Mouse (Mus musculus): ENCODE measurements at regions not wholly inside any gene's neighbourhood (a gene's known extent, or its start where the extent isn't known, plus 50 kb on each side); places are given as distances from the start of the nearest gene placed in this dataset.

- 79% methylated on average over 4 of the region's 4 CpGs for WGBS
These were observed 189.0 kb downstream of the Ttll7 start for GRCm38 (mm10) chr3:147041201-147041600.

GRCm38 (mm10) chr3:147042911-147043310, 190.7 kb downstream of the Ttll7 start:
- TF ChIP-seq POLR2A (IDR thresholded peaks at IDR 0.05; ENCODE audit: borderline replicate concordance, control insufficient read depth, low read depth, low read length): no peak
- no peak for TF ChIP-seq CTCF (IDR thresholded peaks at IDR 0.05; ENCODE audit: control insufficient read depth, insufficient read depth, low read length)
- Histone ChIP-seq H3K4me3 (replicated peaks; ENCODE audit: control insufficient read depth, low read depth, low read length) (no peak overlapping the region), H3K27ac (ENCODE audit: control insufficient read depth, insufficient read depth, low read depth, low read length, poor library complexity) (no peak overlapping the region), H3K4me1 (ENCODE audit: control insufficient read depth, insufficient read depth, low read length) (no peaks in the 10 kb centered on the region)
- WGBS: 67% methylated on average over 3 of the region's 3 CpGs

More at GRCm38 (mm10) chr3:147041201-147041600, 189.0 kb downstream of the Ttll7 start:
- H3K4me3 ChIP-seq (replicated peaks; ENCODE audit: control insufficient read depth, low read depth, low read length): no peak overlapping the region
- TF ChIP-seq POLR2A (IDR thresholded peaks at IDR 0.05; ENCODE audit: borderline replicate concordance, control insufficient read depth, low read depth, low read length): no peak
- no peak for TF ChIP-seq CTCF (IDR thresholded peaks at IDR 0.05; ENCODE audit: control insufficient read depth, insufficient read depth, low read length)
- no peak overlapping the region for H3K27ac ChIP-seq (ENCODE audit: control insufficient read depth, insufficient read depth, low read depth, low read length, poor library complexity)
- no peaks in the 10 kb centered on the region for H3K4me1 ChIP-seq (ENCODE audit: control insufficient read depth, insufficient read depth, low read length)

GRCm38 (mm10) chr3:147046634-147047033, 194.5 kb downstream of the Ttll7 start:
- WGBS: 70% methylated on average over 2 of the region's 2 CpGs
- TF ChIP-seq POLR2A (IDR thresholded peaks at IDR 0.05; ENCODE audit: borderline replicate concordance, control insufficient read depth, low read depth, low read length) (no peak), CTCF (IDR thresholded peaks at IDR 0.05; ENCODE audit: control insufficient read depth, insufficient read depth, low read length) (no peak)
- Histone ChIP-seq H3K27ac (ENCODE audit: control insufficient read depth, insufficient read depth, low read depth, low read length, poor library complexity) (no peak overlapping the region), H3K4me1 (ENCODE audit: control insufficient read depth, insufficient read depth, low read length) (no peaks in the 10 kb centered on the region), H3K4me3 (replicated peaks; ENCODE audit: control insufficient read depth, low read depth, low read length) (no peak overlapping the region)

- whole genome bisulfite sequencing: 27% methylated on average over 8 of the region's 8 CpGs
- Histone ChIP-seq H3K4me3 (replicated peaks; ENCODE audit: control insufficient read depth, low read depth, low read length) (no peak overlapping the region), H3K27ac (ENCODE audit: control insufficient read depth, insufficient read depth, low read depth, low read length, poor library complexity) (no peak overlapping the region), H3K4me1 (ENCODE audit: control insufficient read depth, insufficient read depth, low read length) (no peaks in the 10 kb centered on the region)
- TF ChIP-seq POLR2A (IDR thresholded peaks at IDR 0.05; ENCODE audit: borderline replicate concordance, control insufficient read depth, low read depth, low read length) (no peak), CTCF (IDR thresholded peaks at IDR 0.05; ENCODE audit: control insufficient read depth, insufficient read depth, low read length) (no peak)
These were observed 202.1 kb downstream of the Ttll7 start for GRCm38 (mm10) chr3:147054157-147054838.

- no peak for TF ChIP-seq POLR2A (IDR thresholded peaks at IDR 0.05; ENCODE audit: borderline replicate concordance, control insufficient read depth, low read depth, low read length)
- TF ChIP-seq CTCF (IDR thresholded peaks at IDR 0.05; ENCODE audit: control insufficient read depth, insufficient read depth, low read length): no peak
- WGBS: 80% methylated on average over 3 of the region's 3 CpGs
- H3K4me3 ChIP-seq (replicated peaks; ENCODE audit: control insufficient read depth, low read depth, low read length): no peak overlapping the region
- no peak overlapping the region for H3K27ac ChIP-seq (ENCODE audit: control insufficient read depth, insufficient read depth, low read depth, low read length, poor library complexity)
- no peaks in the 10 kb centered on the region for H3K4me1 ChIP-seq (ENCODE audit: control insufficient read depth, insufficient read depth, low read length)
These were observed 205.7 kb downstream of the Ttll7 start for GRCm38 (mm10) chr3:147057874-147058273.

- no peak overlapping the region for H3K27ac ChIP-seq (ENCODE audit: control insufficient read depth, insufficient read depth, low read depth, low read length, poor library complexity)
- 46% methylated on average over 8 of the region's 8 CpGs for WGBS
- H3K4me1 ChIP-seq (ENCODE audit: control insufficient read depth, insufficient read depth, low read length): no peaks in the 10 kb centered on the region; the same call in 1 of the 2 replicates
- TF ChIP-seq CTCF (IDR thresholded peaks at IDR 0.05; ENCODE audit: control insufficient read depth, insufficient read depth, low read length) (no peak), POLR2A (IDR thresholded peaks at IDR 0.05; ENCODE audit: borderline replicate concordance, control insufficient read depth, low read depth, low read length) (no peak)
- no peak overlapping the region for H3K4me3 ChIP-seq (replicated peaks; ENCODE audit: control insufficient read depth, low read depth, low read length)
These were observed 208.5 kb downstream of the Ttll7 start for GRCm38 (mm10) chr3:147060659-147061058.

GRCm38 (mm10) chr3:147062451-147062850, 210.3 kb downstream of the Ttll7 start:
- Histone ChIP-seq H3K27ac (ENCODE audit: control insufficient read depth, insufficient read depth, low read depth, low read length, poor library complexity) (no peak overlapping the region), H3K4me3 (replicated peaks; ENCODE audit: control insufficient read depth, low read depth, low read length) (no peak overlapping the region), H3K4me1 (ENCODE audit: control insufficient read depth, insufficient read depth, low read length) (no peaks in the 10 kb centered on the region; the same call in 1 of the 2 replicates)
- TF ChIP-seq POLR2A (IDR thresholded peaks at IDR 0.05; ENCODE audit: borderline replicate concordance, control insufficient read depth, low read depth, low read length) (no peak), CTCF (IDR thresholded peaks at IDR 0.05; ENCODE audit: control insufficient read depth, insufficient read depth, low read length) (no peak)
- WGBS: 84% methylated on average over 7 of the region's 7 CpGs

GRCm38 (mm10) chr3:147063578-147064442, 211.6 kb downstream of the Ttll7 start:
- Histone ChIP-seq H3K27ac (ENCODE audit: control insufficient read depth, insufficient read depth, low read depth, low read length, poor library complexity) (no peak overlapping the region), H3K4me3 (replicated peaks; ENCODE audit: control insufficient read depth, low read depth, low read length) (no peak overlapping the region), H3K4me1 (ENCODE audit: control insufficient read depth, insufficient read depth, low read length) (no peaks in the 10 kb centered on the region; the same call in 1 of the 2 replicates)
- TF ChIP-seq POLR2A (IDR thresholded peaks at IDR 0.05; ENCODE audit: borderline replicate concordance, control insufficient read depth, low read depth, low read length): no peak
- TF ChIP-seq CTCF (IDR thresholded peaks at IDR 0.05; ENCODE audit: control insufficient read depth, insufficient read depth, low read length): no peak
- 65% methylated on average over 16 of the region's 16 CpGs for WGBS
